Mouse (Mus musculus) kidney, adult 2 months (tissue): ENCODE data around the gene Akr1c6. TPM values are rescaled to one million over a fixed set of nuclear protein-coding genes. Genes with fewer than 3 reads are reported as not detected.
"Not testable (repeated sequence)": the region's sequence is repeated elsewhere in the genome, so short reads cannot be mapped to it uniquely, and the experiment has no call there.

Experiments
- DNase-seq: peaks from one replicate; pipeline ENCODE4 v3.0.0; 2021
- H3K27ac ChIP-seq: fragments of 200-500 bp; 2 replicates; pipeline ENCODE4 v1.5.1; 2012; ENCODE audit warnings: low read depth, low read length, control low read depth, inconsistent platforms; ENCODE audit not compliant: insufficient read depth
- H3K27me3 ChIP-seq: fragments of 200-500 bp; replicated peaks from 2 replicates; pipeline ENCODE4 v1.6.1; 2012; ENCODE audit warnings: mild to moderate bottlenecking, moderate library complexity, low read length, inconsistent platforms; ENCODE audit not compliant: control insufficient read depth, insufficient read depth
- H3K36me3 ChIP-seq: fragments of 200-500 bp; 2 replicates; pipeline ENCODE4 v1.6.1; 2012; ENCODE audit warnings: mild to moderate bottlenecking, moderate library complexity, low read length, inconsistent platforms; ENCODE audit not compliant: control insufficient read depth, insufficient read depth
- H3K4me1 ChIP-seq: fragments of 200-500 bp; 2 replicates; pipeline ENCODE4 v1.6.1; 2011; ENCODE audit warnings: low read length; ENCODE audit not compliant: control insufficient read depth, insufficient read depth
- H3K4me3 ChIP-seq: fragments of 200-500 bp; 2 replicates; pipeline ENCODE4 v1.5.1; 2011; ENCODE audit warnings: mild to moderate bottlenecking, low read depth, low read length, control low read depth; ENCODE audit not compliant: insufficient read depth
- CTCF ChIP-seq: fragments of 200-500 bp; conservative IDR thresholded peaks from 2 replicates; pipeline ENCODE4 v1.5.1; 2011; ENCODE audit warnings: low read depth, mild to moderate bottlenecking, control low read depth, low read length, moderate library complexity, mixed read lengths; ENCODE audit not compliant: insufficient read depth, insufficient read length
- POLR2A ChIP-seq: fragments of 200-500 bp; IDR thresholded peaks from one replicate; pipeline ENCODE4 v1.6.1; 2011; ENCODE audit warnings: low read depth, low read length, control low read depth
- WGBS: fragments of 180-500 bp; shearing (Covaris S2); methylation state at CpG from one replicate; pipeline ENCODE4 v1.1.7; 2018; 5-methylcytosine and 5-hydroxymethylcytosine counted together
- polyA plus RNA-seq: library from polyadenylated mRNA; depleted of rRNA; stranded (reverse); fragments of >200 nt; gene quantifications from 2 replicates; pipeline ENCODE4 v1.2.3, GENCODE M21; 2012; rRNA removed

Gene Akr1c6
- polyA plus RNA-seq = 0.08 TPM in 1 of 2 replicates, not detected in the other

DNA sequence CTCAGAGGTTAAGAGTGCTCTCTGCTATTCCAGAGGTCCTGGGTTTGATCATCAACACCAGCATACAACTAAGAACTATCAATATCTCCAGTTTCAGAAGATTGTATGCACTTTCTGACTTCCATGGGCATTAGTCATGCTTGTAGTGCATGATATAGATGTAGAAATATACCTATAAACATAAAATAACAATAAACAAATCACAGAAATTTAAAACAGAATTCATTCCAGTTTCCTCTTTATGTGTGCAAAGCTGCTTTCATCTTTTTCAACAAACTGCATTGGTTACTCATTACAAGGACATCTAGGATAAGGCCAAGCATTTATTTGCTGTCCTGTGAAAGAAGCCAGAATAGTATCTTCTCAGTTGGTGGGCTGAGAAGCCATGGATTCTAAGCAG is at the start of gene Akr1c6:
Akr1c6 (plus strand) TSS at position 301 of the 400 bp plus-strand sequence.
- H3K27ac ChIP-seq = no peak within 1 kb of the TSS
- no peaks in the 10 kb centered on the region for H3K4me1 ChIP-seq
- no peaks in the 10 kb centered on the region for H3K27me3 ChIP-seq
- no peak for DNase-seq
- no peaks in the 10 kb centered on the region for H3K36me3 ChIP-seq
- H3K4me3 ChIP-seq = no peak within 1 kb of the TSS
- TF ChIP-seq CTCF (no peak), POLR2A (no peak)

DNA sequence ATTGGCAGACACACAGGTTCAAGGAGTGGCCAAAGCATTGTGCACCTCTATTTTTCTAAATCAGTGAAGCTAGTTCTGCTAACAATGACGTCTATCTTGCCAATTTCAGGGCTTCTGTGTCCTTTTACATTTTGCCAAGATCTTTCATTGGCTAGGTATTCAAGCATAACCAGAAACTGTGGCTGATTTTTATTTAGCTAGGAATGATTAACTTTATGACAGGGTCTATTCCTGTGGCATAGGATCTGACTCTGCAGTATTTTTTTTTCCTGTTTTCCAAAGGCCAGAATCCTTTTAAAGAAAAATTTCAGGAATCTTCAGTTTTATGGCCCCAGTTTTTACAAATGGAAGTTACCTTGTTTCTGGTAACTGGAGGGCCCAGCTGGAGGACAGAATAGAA is 49.2 kb upstream of the Akr1c6 start:
- H3K27ac ChIP-seq = peak overlapping the region; percentile 88
- H3K4me3 ChIP-seq = no peak overlapping the region
- peak; percentile 86 for DNase-seq
- peaks cover 19% of the 10 kb centered on the region for H3K4me1 ChIP-seq
- no peaks in the 10 kb centered on the region for H3K27me3 ChIP-seq
- WGBS = 19% methylated on average over 1 of the region's 1 CpGs
- H3K36me3 ChIP-seq = no peaks in the 10 kb centered on the region
- TF ChIP-seq POLR2A = no peak
- TF ChIP-seq CTCF = no peak

DNA sequence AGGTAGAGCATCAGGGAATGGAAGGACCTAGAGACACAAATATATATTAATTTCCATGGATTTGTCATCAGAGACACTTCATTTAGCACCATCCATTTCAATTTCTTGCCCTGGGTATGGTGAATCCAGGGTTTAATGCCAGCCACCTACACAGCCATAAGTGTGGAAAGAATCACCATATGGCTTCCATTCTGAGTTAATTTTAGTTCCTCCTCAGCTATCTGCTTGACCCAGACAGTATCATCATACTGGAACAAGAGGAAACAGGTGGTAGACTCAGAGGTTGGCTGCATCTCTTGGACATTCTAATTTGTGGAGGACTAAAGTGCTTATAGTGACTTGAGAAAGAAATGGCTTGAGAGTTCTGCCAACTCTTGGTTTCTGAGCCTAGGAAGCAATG is 48.6 kb upstream of the Akr1c6 start:
- DNase-seq = no peak
- no peak overlapping the region for H3K4me3 ChIP-seq
- H3K36me3 ChIP-seq = no peaks in the 10 kb centered on the region
- no peak for TF ChIP-seq CTCF
- TF ChIP-seq POLR2A = no peak
- H3K27ac ChIP-seq = peak overlapping the region; percentile 91
- H3K4me1 ChIP-seq = peaks cover 19% of the 10 kb centered on the region
- no peaks in the 10 kb centered on the region for H3K27me3 ChIP-seq

DNA sequence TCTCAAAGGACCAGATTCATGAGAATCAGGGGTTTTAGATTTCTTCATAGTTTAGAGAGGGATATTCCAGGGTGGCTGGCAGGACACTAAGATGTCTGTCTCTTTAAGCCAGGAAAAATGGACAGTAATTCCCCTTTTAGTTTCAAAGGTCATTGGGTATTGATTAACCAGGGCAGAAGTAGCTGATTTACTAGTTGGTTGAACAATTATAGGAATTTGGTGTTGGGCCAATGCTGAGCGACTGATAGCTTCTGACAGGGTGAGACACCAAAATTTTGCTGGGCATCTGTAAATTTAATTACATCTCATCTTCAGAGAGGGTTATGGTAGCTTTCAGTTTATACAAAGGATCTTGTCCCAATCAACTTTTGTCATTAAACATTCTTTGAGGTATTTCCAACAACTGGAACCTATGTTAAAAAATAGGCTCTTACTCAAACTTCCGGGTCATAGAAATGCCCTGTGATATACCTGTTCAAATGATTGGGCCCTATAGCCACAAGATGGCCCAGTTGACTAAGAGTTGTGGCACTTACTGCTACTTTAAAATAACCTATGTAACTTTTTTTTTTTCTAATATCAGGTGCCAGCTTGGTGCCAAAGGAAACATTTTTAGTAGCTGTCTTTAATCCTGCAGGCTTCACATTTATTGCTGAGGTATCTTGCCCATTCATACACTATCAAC is 45.2 kb upstream of the Akr1c6 start:
- peak; percentile 93 for DNase-seq
- peaks cover 19% of the 10 kb centered on the region for H3K4me1 ChIP-seq
- H3K36me3 ChIP-seq = no peaks in the 10 kb centered on the region
- WGBS = 30% methylated on average over 2 of the region's 2 CpGs
- no peak overlapping the region for H3K4me3 ChIP-seq
- H3K27me3 ChIP-seq = no peaks in the 10 kb centered on the region
- TF ChIP-seq CTCF (no peak), POLR2A (no peak)
- peak overlapping the region; percentile 99 for H3K27ac ChIP-seq

DNA sequence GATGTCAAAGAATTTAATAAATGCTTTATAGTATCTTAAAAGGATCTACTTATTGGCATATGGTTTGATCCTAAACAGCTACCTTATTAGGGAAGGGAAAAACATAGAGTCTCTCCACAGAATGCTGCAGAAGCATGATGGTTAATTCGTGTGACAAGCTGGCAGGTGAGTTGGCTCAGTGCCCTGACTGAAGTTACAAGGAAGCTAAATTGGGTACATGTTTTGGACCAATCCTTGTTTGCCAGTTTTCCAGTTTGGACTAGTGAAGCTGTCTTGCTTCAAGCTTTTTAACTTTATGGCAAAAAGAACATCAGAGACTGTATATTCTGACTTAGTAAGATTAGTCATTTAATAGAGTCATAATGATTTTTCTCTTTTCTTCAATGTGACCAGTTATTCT is 33.7 kb upstream of the Akr1c6 start:
- H3K27ac ChIP-seq, H3K27me3 ChIP-seq, H3K36me3 ChIP-seq, H3K4me3 ChIP-seq: not testable (repeated sequence)
- H3K4me1 ChIP-seq = peaks cover 15% of the 10 kb centered on the region
- peak; percentile 52 for DNase-seq
- 30% methylated on average over 1 of the region's 1 CpGs for WGBS

DNA sequence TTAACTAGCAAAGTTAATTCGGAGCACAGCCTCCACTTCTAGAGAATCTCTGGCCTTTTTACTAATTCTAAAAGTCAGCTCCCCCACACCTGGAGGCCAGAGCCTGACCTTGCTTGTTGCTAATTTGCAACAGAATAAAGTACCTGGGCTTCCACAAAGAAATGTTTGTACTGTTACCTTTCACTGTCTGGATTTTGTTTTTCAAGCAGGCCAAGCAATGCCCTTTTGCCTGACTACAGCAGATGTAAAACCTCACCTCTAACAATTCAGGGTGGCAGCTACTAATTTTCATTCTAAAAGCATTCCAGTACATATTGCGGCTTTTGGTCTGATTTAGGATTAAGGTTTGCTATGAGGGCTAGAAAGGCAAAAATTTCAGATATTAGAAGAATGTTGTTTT is 33.3 kb upstream of the Akr1c6 start:
- no peak for DNase-seq
- 73% methylated on average over 2 of the region's 2 CpGs for WGBS
- Histone ChIP-seq H3K27me3 (no peaks in the 10 kb centered on the region), H3K4me3 (no peak overlapping the region), H3K4me1 (peaks cover 15% of the 10 kb centered on the region), H3K36me3 (no peaks in the 10 kb centered on the region), H3K27ac (peak overlapping the region; percentile 80)
- TF ChIP-seq POLR2A = no peak
- no peak for TF ChIP-seq CTCF

DNA sequence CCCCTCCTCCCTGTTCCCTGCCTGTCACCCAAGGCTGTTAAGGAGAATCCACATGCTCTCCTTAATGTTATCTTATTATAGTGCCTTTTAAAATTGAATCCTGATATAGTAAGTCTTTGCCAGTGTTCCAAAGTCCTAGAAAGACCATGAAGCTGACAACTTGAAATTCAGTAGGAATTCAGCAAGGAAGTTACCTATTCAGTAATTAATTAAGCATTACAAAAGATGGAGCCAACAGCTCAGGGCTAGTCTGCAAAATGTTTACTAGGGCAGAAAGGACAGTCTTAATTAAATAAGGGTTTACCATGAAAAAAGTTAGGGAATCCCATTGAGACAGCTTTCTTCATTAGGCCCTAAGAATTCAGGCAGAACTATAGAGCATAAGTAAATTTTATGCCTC is 31.9 kb upstream of the Akr1c6 start:
- Histone ChIP-seq H3K4me3 (no peak overlapping the region), H3K27ac (peak overlapping the region; percentile 97), H3K27me3 (no peaks in the 10 kb centered on the region), H3K36me3 (no peaks in the 10 kb centered on the region), H3K4me1 (peaks cover 15% of the 10 kb centered on the region)
- no peak for TF ChIP-seq POLR2A
- TF ChIP-seq CTCF = no peak
- DNase-seq = peak; percentile 80

DNA sequence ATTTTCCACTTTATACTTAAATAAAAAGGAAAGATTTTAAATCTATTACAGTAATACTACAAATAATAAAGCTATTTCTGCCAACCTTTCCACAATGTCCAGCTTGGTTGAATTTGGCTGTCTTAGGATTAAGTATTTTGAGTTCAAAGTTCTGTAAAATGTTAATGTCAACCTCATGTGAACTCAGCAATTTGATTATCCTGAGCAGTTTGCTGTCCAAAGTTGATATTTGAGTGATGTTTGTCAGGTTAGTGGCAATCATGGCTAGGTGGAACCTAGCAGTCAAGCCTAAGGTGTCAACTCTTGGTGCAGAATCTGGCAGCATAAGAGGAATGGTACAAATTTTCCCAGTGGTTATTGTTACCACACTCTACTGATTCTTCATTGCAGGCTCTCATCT is 29.4 kb upstream of the Akr1c6 start:
- Histone ChIP-seq H3K27ac (peak overlapping the region; percentile 74; the same call in 1 of the 2 replicates), H3K36me3 (no peaks in the 10 kb centered on the region), H3K27me3 (no peaks in the 10 kb centered on the region), H3K4me3 (no peak overlapping the region), H3K4me1 (peaks cover 15% of the 10 kb centered on the region)
- DNase-seq = peak; percentile 78
- TF ChIP-seq CTCF = no peak
- no peak for TF ChIP-seq POLR2A
